Mouse (Mus musculus): Measurements from ENCODE around the gene Thsd4.
A peak's percentile ranks its signal among the peaks of the same experiment; 100 is the strongest.
"Not testable (repeated sequence)": the region's sequence is repeated elsewhere in the genome, so short reads cannot be mapped to it uniquely, and the experiment has no call there.

Gene Thsd4

GRCm38 (mm10) chr9:60218396-60218795 is 303.4 kb downstream of the Thsd4 start:
- DNase-seq (ENCODE audit: low read depth, low spot score) = no peak

GRCm38 (mm10) chr9:60216029-60216428 is 305.8 kb downstream of the Thsd4 start:
- DNase-seq (ENCODE audit: low read depth, low spot score) = no peak

- no peak for DNase-seq (ENCODE audit: low read depth, low spot score)
Observed at GRCm38 (mm10) chr9:60213111-60213510, 308.7 kb downstream of the Thsd4 start.

- no peak for DNase-seq (ENCODE audit: low read depth, low spot score)
Observed at GRCm38 (mm10) chr9:60208843-60209242, 313.0 kb downstream of the Thsd4 start.

- no peak for DNase-seq (ENCODE audit: low read depth, low spot score)
Observed at GRCm38 (mm10) chr9:60203141-60203540, 318.7 kb downstream of the Thsd4 start.

GRCm38 (mm10) chr9:60200436-60200835 is 321.4 kb downstream of the Thsd4 start:
- no peak for DNase-seq (ENCODE audit: low read depth, low spot score)

GRCm38 (mm10) chr9:60198530-60199200 is 323.2 kb downstream of the Thsd4 start:
- DNase-seq (ENCODE audit: low read depth, low spot score) = no peak

- DNase-seq (ENCODE audit: low read depth, low spot score) = peak; percentile 51
Observed at GRCm38 (mm10) chr9:60195502-60195901, 326.3 kb downstream of the Thsd4 start.

- DNase-seq (ENCODE audit: low read depth, low spot score) = no peak
Observed at GRCm38 (mm10) chr9:60194905-60195304, 326.9 kb downstream of the Thsd4 start.

GRCm38 (mm10) chr9:60192321-60192720 is 329.5 kb downstream of the Thsd4 start:
- no peak for DNase-seq (ENCODE audit: low read depth, low spot score)

GRCm38 (mm10) chr9:60187437-60187836 is 334.4 kb downstream of the Thsd4 start:
- DNase-seq (ENCODE audit: low read depth, low spot score) = no peak

GRCm38 (mm10) chr9:60186948-60187347 is 334.9 kb downstream of the Thsd4 start:
- no peak for DNase-seq (ENCODE audit: low read depth, low spot score)

- no peak for DNase-seq (ENCODE audit: low read depth, low spot score)
Observed at GRCm38 (mm10) chr9:60184083-60184482, 337.8 kb downstream of the Thsd4 start.

GRCm38 (mm10) chr9:60182371-60182770 is 339.5 kb downstream of the Thsd4 start:
- DNase-seq (ENCODE audit: low read depth, low spot score) = peak; percentile 13

GRCm38 (mm10) chr9:60180936-60181335 is 340.9 kb downstream of the Thsd4 start:
- no peak for DNase-seq (ENCODE audit: low read depth, low spot score)

GRCm38 (mm10) chr9:60180114-60180513 is 341.7 kb downstream of the Thsd4 start:
- no peak for DNase-seq (ENCODE audit: low read depth, low spot score)

GRCm38 (mm10) chr9:60176311-60176710 is 345.5 kb downstream of the Thsd4 start:
- no peak for DNase-seq (ENCODE audit: low read depth, low spot score)

GRCm38 (mm10) chr9:60172459-60173060 is 349.3 kb downstream of the Thsd4 start:
- DNase-seq (ENCODE audit: low read depth, low spot score) = not testable (repeated sequence)

GRCm38 (mm10) chr9:60166990-60167389 is 354.9 kb downstream of the Thsd4 start:
- peak; percentile 36 for DNase-seq (ENCODE audit: low read depth, low spot score)

GRCm38 (mm10) chr9:60160855-60161254 is 361.0 kb downstream of the Thsd4 start:
- DNase-seq (ENCODE audit: low read depth, low spot score) = no peak

- peak; percentile 10 for DNase-seq (ENCODE audit: low read depth, low spot score)
Observed at GRCm38 (mm10) chr9:60160194-60160593, 361.7 kb downstream of the Thsd4 start.

GRCm38 (mm10) chr9:60152990-60153389 is 368.9 kb downstream of the Thsd4 start:
- peak; percentile 12 for DNase-seq (ENCODE audit: low read depth, low spot score)

GRCm38 (mm10) chr9:60151897-60152627 is 369.8 kb downstream of the Thsd4 start:
- DNase-seq (ENCODE audit: low read depth, low spot score) = no peak

Measured in R1 (cell line).